Mouse (Mus musculus): ENCODE results near the gene Rab3b. TPM values are rescaled to one million over a fixed set of nuclear protein-coding genes. Genes with fewer than 3 reads are reported as not detected.

The Rab3b gene
- polyA plus RNA-seq, 1 experiment from 2014 or later = 21.7 TPM

Other genes with a start within 250 kb of the Rab3b start
- gene 3110021N24Rik, start 159.4 kb upstream of the Rab3b start, polyA plus RNA-seq (2015; fragmentation: Nextera tagmentation; extraction: Ambion mirVana) = 1.5 and 2.5 TPM in 2 replicates
- 4.8 and 5.0 TPM in 2 replicates for gene Zfyve9, start 98.3 kb upstream of the Rab3b start, polyA plus RNA-seq (2015; fragmentation: Nextera tagmentation; extraction: Ambion mirVana)
- 135 and 138 TPM in 2 replicates for gene Btf3l4, start 45.4 kb upstream of the Rab3b start, polyA plus RNA-seq (2015; fragmentation: Nextera tagmentation; extraction: Ambion mirVana)
- gene Txndc12, start 44.5 kb upstream of the Rab3b start, polyA plus RNA-seq (2015; fragmentation: Nextera tagmentation; extraction: Ambion mirVana) = 92.3 and 101 TPM in 2 replicates
- gene Kti12, start 31.3 kb upstream of the Rab3b start, polyA plus RNA-seq (2015; fragmentation: Nextera tagmentation; extraction: Ambion mirVana) = 44.6 and 47.9 TPM in 2 replicates
- gene A730015C16Rik, start 30.4 kb upstream of the Rab3b start, polyA plus RNA-seq (2015; fragmentation: Nextera tagmentation; extraction: Ambion mirVana) = 0.83 and 1.6 TPM in 2 replicates
- gene Nrd1, start 121.6 kb downstream of the Rab3b start, polyA plus RNA-seq (2015; fragmentation: Nextera tagmentation; extraction: Ambion mirVana) = 72.4 and 75.4 TPM in 2 replicates